Mouse (Mus musculus) G1E (cell line): ENCODE data around the gene Xirp2. TPM values are rescaled to one million over a fixed set of nuclear protein-coding genes. Genes with fewer than 3 reads are reported as not detected.
"Not testable (repeated sequence)": the region's sequence is repeated elsewhere in the genome, so short reads cannot be mapped to it uniquely, and the experiment has no call there.

Experiments
- ATAC-seq: 2 replicates; pipeline ENCODE4 v1.8.0; 2016; ENCODE audit warnings: mild to moderate bottlenecking; ENCODE audit not compliant: insufficient number of reproducible peaks, poor library complexity, low FRiP score, severe bottlenecking; ENCODE audit errors: extremely low read depth
- DNase-seq: peaks from one replicate; pipeline ENCODE4 v3.0.0; 2012; ENCODE audit warnings: low spot score
- H3K27me3 ChIP-seq: 2 replicates; pipeline ENCODE4 v1.6.1; 2012; ENCODE audit warnings: mild to moderate bottlenecking, low read length, inconsistent platforms; ENCODE audit not compliant: insufficient read depth
- H3K36me3 ChIP-seq: replicated peaks from 2 replicates; pipeline ENCODE3; 2012; ENCODE audit warnings: mild to moderate bottlenecking, inconsistent platforms
- H3K4me1 ChIP-seq: 2 replicates; pipeline ENCODE4 v1.6.1; 2012; ENCODE audit warnings: low read depth, low read length, inconsistent platforms, mixed read lengths; ENCODE audit not compliant: insufficient read depth
- H3K4me3 ChIP-seq: 2 replicates; pipeline ENCODE4 v1.5.1; 2012; ENCODE audit warnings: low read depth, mild to moderate bottlenecking, inconsistent platforms, low read length, moderate library complexity, mixed read lengths
- H3K9me3 ChIP-seq: replicated peaks from 2 replicates; pipeline ENCODE4 v1.6.1; 2012; ENCODE audit warnings: inconsistent platforms
- CTCF ChIP-seq: IDR thresholded peaks from 2 replicates; pipeline ENCODE4 v1.5.1; 2012; ENCODE audit warnings: low read depth, low read length, inconsistent platforms, mixed read lengths
- GATA1 ChIP-seq: IDR thresholded peaks from 2 replicates; pipeline ENCODE4 v1.6.1; 2012; ENCODE audit warnings: borderline replicate concordance, low read length, inconsistent platforms, mixed read lengths
- GATA2 ChIP-seq: IDR thresholded peaks from 2 replicates; pipeline ENCODE4 v1.6.1; 2012; ENCODE audit warnings: low read depth, low read length, inconsistent platforms, borderline replicate concordance
- POLR2AphosphoS5 ChIP-seq: IDR thresholded peaks from 2 replicates; pipeline ENCODE4 v1.6.1; 2012; ENCODE audit warnings: low read depth, low read length, inconsistent platforms; ENCODE audit not compliant: insufficient replicate concordance
- TAL1 ChIP-seq: conservative IDR thresholded peaks from 2 replicates; pipeline ENCODE4 v1.6.1; 2012; ENCODE audit warnings: low read depth, low read length, inconsistent platforms, mixed read lengths
- polyA plus RNA-seq: library from polyadenylated mRNA; stranded (reverse); fragments of >175 nt; gene quantifications from 2 replicates; pipeline ENCODE4 v1.2.3, GENCODE M21; 2012
- total RNA-seq, 2 experiments: library from RNA; stranded (forward) in 1 of 2; stranded (reverse) in 1 of 2; fragments of 200-1000 nt in 1 of 2; fragments of >200 nt in 1 of 2; fragmentation: Nextera tagmentation in 1 of 2; gene quantifications; 2 replicates each; pipeline ENCODE4 v1.2.3; 2014 to 2017

The Xirp2 gene
- total RNA-seq (2014; fragmentation: Nextera tagmentation) (not detected in 2 replicates), total RNA-seq (2017) (under 0.01 and 0.05 TPM in 2 replicates), polyA plus RNA-seq (not detected in 2 replicates)

- no peak within 1 kb of the TSS for H3K4me3 ChIP-seq
- H3K36me3 ChIP-seq = no peaks in the 10 kb centered on the region
- no peaks in the 10 kb centered on the region for H3K27me3 ChIP-seq
- H3K9me3 ChIP-seq = no peaks in the 10 kb centered on the region
- DNase-seq = no peak
- no peak for ATAC-seq
- TF ChIP-seq GATA2 = no peak
- TF ChIP-seq POLR2AphosphoS5 = no peak
- TF ChIP-seq GATA1 = no peak
- no peak for TF ChIP-seq CTCF
- no peak for TF ChIP-seq TAL1
- H3K4me1 ChIP-seq = no peaks in the 10 kb centered on the region
These were observed at the start of gene Xirp2 for GRCm38 (mm10) chr2:67445780-67446179. TSS of gene Xirp2 (plus strand) at chr2:67446002.

- not testable (repeated sequence) for ATAC-seq
These were observed 32.4 kb upstream of the Xirp2 start, which contains the start of gene Gm21830 for GRCm38 (mm10) chr2:67413425-67413824. TSS of gene Gm21830 (plus strand) at chr2:67413725.

GRCm38 (mm10) chr2:67420853-67421252 is 24.9 kb upstream of the Xirp2 start:
- H3K36me3 ChIP-seq = no peaks in the 10 kb centered on the region
- ATAC-seq (no peak), DNase-seq (no peak)
- peaks cover 15% of the 10 kb centered on the region for H3K9me3 ChIP-seq
- H3K27me3 ChIP-seq = no peaks in the 10 kb centered on the region
- no peak overlapping the region for H3K4me3 ChIP-seq
- no peak for TF ChIP-seq CTCF
- TF ChIP-seq POLR2AphosphoS5 = no peak
- no peak for TF ChIP-seq TAL1
- no peak for TF ChIP-seq GATA1
- TF ChIP-seq GATA2 = no peak
- H3K4me1 ChIP-seq = no peaks in the 10 kb centered on the region

More at GRCm38 (mm10) chr2:67413425-67413824, 32.4 kb upstream of the Xirp2 start, which contains the start of gene Gm21830:
- DNase-seq, H3K36me3 ChIP-seq, H3K4me3 ChIP-seq, H3K9me3 ChIP-seq, H3K27me3 ChIP-seq, H3K4me1 ChIP-seq: not testable (repeated sequence)

GRCm38 (mm10) chr2:67422799-67423198 is 23.0 kb upstream of the Xirp2 start:
- H3K4me3 ChIP-seq = no peak overlapping the region
- H3K27me3 ChIP-seq = no peaks in the 10 kb centered on the region
- H3K9me3 ChIP-seq = peaks cover 15% of the 10 kb centered on the region
- H3K4me1 ChIP-seq = no peaks in the 10 kb centered on the region
- no peaks in the 10 kb centered on the region for H3K36me3 ChIP-seq
- no peak for DNase-seq
- TF ChIP-seq POLR2AphosphoS5 (no peak), GATA2 (no peak), GATA1 (no peak), TAL1 (no peak), CTCF (no peak)
- no peak for ATAC-seq

GRCm38 (mm10) chr2:67433081-67433480 is 12.7 kb upstream of the Xirp2 start, which contains the start of gene Gm26727:
TSS of gene Gm26727 (minus strand) at chr2:67433181.
- Histone ChIP-seq H3K27me3 (no peaks in the 10 kb centered on the region), H3K4me3 (no peak within 1 kb of the TSS), H3K36me3 (no peaks in the 10 kb centered on the region), H3K4me1 (no peaks in the 10 kb centered on the region), H3K9me3 (no peaks in the 10 kb centered on the region)
- TF ChIP-seq GATA2 (no peak), POLR2AphosphoS5 (no peak), GATA1 (no peak)
- no peak for ATAC-seq
- no peak for DNase-seq

GRCm38 (mm10) chr2:67438309-67438708 is 7.5 kb upstream of the Xirp2 start:
- ATAC-seq (no peak), DNase-seq (no peak)
- Histone ChIP-seq H3K27me3 (no peaks in the 10 kb centered on the region), H3K9me3 (peaks cover 3% of the 10 kb centered on the region), H3K4me1 (no peaks in the 10 kb centered on the region), H3K4me3 (no peak overlapping the region), H3K36me3 (no peaks in the 10 kb centered on the region)
- TF ChIP-seq POLR2AphosphoS5 (no peak), CTCF (no peak), GATA2 (no peak), GATA1 (no peak)

GRCm38 (mm10) chr2:67446772-67447171 is 970 bp downstream of the Xirp2 start:
- H3K9me3 ChIP-seq = no peaks in the 10 kb centered on the region
- no peaks in the 10 kb centered on the region for H3K27me3 ChIP-seq
- H3K4me3 ChIP-seq = no peak overlapping the region
- H3K4me1 ChIP-seq = no peaks in the 10 kb centered on the region
- DNase-seq (no peak), ATAC-seq (no peak)
- no peak for TF ChIP-seq TAL1
- no peak for TF ChIP-seq GATA2
- no peak for TF ChIP-seq POLR2AphosphoS5
- TF ChIP-seq CTCF = no peak
- no peaks in the 10 kb centered on the region for H3K36me3 ChIP-seq
